Mouse (Mus musculus): ENCODE results near the gene Gm17416. TPM values are rescaled to one million over a fixed set of nuclear protein-coding genes. Genes with fewer than 3 reads are reported as not detected.

Gm17416 gene
- polyA plus RNA-seq, 1 experiment from 2014 or later, result not detected

- WGBS, result 23% methylated on average over 8 of the region's 8 CpGs
- Histone ChIP-seq H3K9ac (no peak overlapping the region), H3K36me3 (no peaks in the 10 kb centered on the region), H3K9me3 (no peaks in the 10 kb centered on the region), H3K4me2 (no peak overlapping the region), H3K27me3 (no peaks in the 10 kb centered on the region), H3K27ac (no peak overlapping the region), H3K4me3 (no peak overlapping the region), H3K4me1 (no peaks in the 10 kb centered on the region)
- ATAC-seq (ENCODE audit: borderline replicate concordance, extremely low read depth, low FRiP score, low TSS enrichment), result no peak
Observed at GRCm38 (mm10) chr2:152612193-152612592, 43.1 kb downstream of the Gm17416 start.

- Histone ChIP-seq H3K9me3 (no peaks in the 10 kb centered on the region), H3K27ac (no peak overlapping the region), H3K36me3 (no peaks in the 10 kb centered on the region), H3K9ac (no peak overlapping the region), H3K4me2 (no peak overlapping the region), H3K4me3 (no peak overlapping the region), H3K27me3 (no peaks in the 10 kb centered on the region), H3K4me1 (no peaks in the 10 kb centered on the region)
- 7% methylated on average over 7 of the region's 7 CpGs for WGBS
- peak; percentile 64; the same call in 1 of the 2 replicates for ATAC-seq (ENCODE audit: borderline replicate concordance, extremely low read depth, low FRiP score, low TSS enrichment)
Observed at GRCm38 (mm10) chr2:152615563-152615962, 46.4 kb downstream of the Gm17416 start.

GRCm38 (mm10) chr2:152616470-152616869 is 47.3 kb downstream of the Gm17416 start:
- ATAC-seq (ENCODE audit: borderline replicate concordance, extremely low read depth, low FRiP score, low TSS enrichment), result no peak
- no peaks in the 10 kb centered on the region for H3K36me3 ChIP-seq
- H3K27me3 ChIP-seq, result no peaks in the 10 kb centered on the region
- H3K27ac ChIP-seq, result no peak overlapping the region
- no peaks in the 10 kb centered on the region for H3K4me1 ChIP-seq
- H3K9ac ChIP-seq, result no peak overlapping the region
- H3K4me3 ChIP-seq, result no peak overlapping the region
- 69% methylated on average over 6 of the region's 6 CpGs for WGBS
- no peaks in the 10 kb centered on the region for H3K9me3 ChIP-seq
- H3K4me2 ChIP-seq, result no peak overlapping the region

GRCm38 (mm10) chr2:152617374-152617773 is 48.2 kb downstream of the Gm17416 start:
- Histone ChIP-seq H3K4me1 (no peaks in the 10 kb centered on the region), H3K36me3 (no peaks in the 10 kb centered on the region), H3K27ac (no peak overlapping the region), H3K27me3 (no peaks in the 10 kb centered on the region), H3K4me3 (no peak overlapping the region), H3K4me2 (no peak overlapping the region), H3K9ac (no peak overlapping the region), H3K9me3 (no peaks in the 10 kb centered on the region)
- 55% methylated on average over 5 of the region's 5 CpGs for WGBS
- ATAC-seq (ENCODE audit: borderline replicate concordance, extremely low read depth, low FRiP score, low TSS enrichment), result no peak

Other genes with a start within 250 kb of the Gm17416 start
- gene Rbck1, start 236.7 kb upstream of the Gm17416 start, polyA plus RNA-seq (2015; fragmentation: Nextera tagmentation; extraction: Ambion mirVana), result 89.7 and 94.4 TPM in 2 replicates
- 4.1 and 5.0 TPM in 2 replicates for gene Trib3, start 225.3 kb upstream of the Gm17416 start, polyA plus RNA-seq (2015; fragmentation: Nextera tagmentation; extraction: Ambion mirVana)
- 0.14 and 0.36 TPM in 2 replicates for gene Nrsn2, start 192.7 kb upstream of the Gm17416 start, polyA plus RNA-seq (2015; fragmentation: Nextera tagmentation; extraction: Ambion mirVana)
- 10.5 and 11.3 TPM in 2 replicates for gene Sox12, start 171.3 kb upstream of the Gm17416 start, polyA plus RNA-seq (2015; fragmentation: Nextera tagmentation; extraction: Ambion mirVana)
- 37.7 and 40.5 TPM in 2 replicates for gene Zcchc3, start 154.3 kb upstream of the Gm17416 start, polyA plus RNA-seq (2015; fragmentation: Nextera tagmentation; extraction: Ambion mirVana)
- gene 6820408C15Rik, start 153.8 kb upstream of the Gm17416 start, polyA plus RNA-seq (2015; fragmentation: Nextera tagmentation; extraction: Ambion mirVana), result 3.0 and 3.1 TPM in 2 replicates
- not detected in 2 replicates for gene Defb23, start 104.7 kb upstream of the Gm17416 start, polyA plus RNA-seq (2015; fragmentation: Nextera tagmentation; extraction: Ambion mirVana)
- gene Defb20, start 92.3 kb upstream of the Gm17416 start, polyA plus RNA-seq (2015; fragmentation: Nextera tagmentation; extraction: Ambion mirVana), result not detected in 2 replicates
- not detected in 2 replicates for gene Defb22, start 79.2 kb upstream of the Gm17416 start, polyA plus RNA-seq (2015; fragmentation: Nextera tagmentation; extraction: Ambion mirVana)
- not detected in 2 replicates for gene Defb26, start 57.6 kb upstream of the Gm17416 start, polyA plus RNA-seq (2015; fragmentation: Nextera tagmentation; extraction: Ambion mirVana)
- gene Defb28, start 51.1 kb upstream of the Gm17416 start, polyA plus RNA-seq (2015; fragmentation: Nextera tagmentation; extraction: Ambion mirVana), result not detected in 2 replicates
- gene Defb29, start 29.2 kb upstream of the Gm17416 start, polyA plus RNA-seq (2015; fragmentation: Nextera tagmentation; extraction: Ambion mirVana), result not detected in 2 replicates
- not detected in 2 replicates for gene Defb21, start 3.4 kb downstream of the Gm17416 start, polyA plus RNA-seq (2015; fragmentation: Nextera tagmentation; extraction: Ambion mirVana)
- gene Defb19, start 11.0 kb downstream of the Gm17416 start, polyA plus RNA-seq (2015; fragmentation: Nextera tagmentation; extraction: Ambion mirVana), result not detected in 2 replicates
- not detected in 2 replicates for gene Defb45, start 30.1 kb downstream of the Gm17416 start, polyA plus RNA-seq (2015; fragmentation: Nextera tagmentation; extraction: Ambion mirVana)
- not detected in 2 replicates for gene Defb36, start 35.0 kb downstream of the Gm17416 start, polyA plus RNA-seq (2015; fragmentation: Nextera tagmentation; extraction: Ambion mirVana)
- gene Defb25, start 53.7 kb downstream of the Gm17416 start, polyA plus RNA-seq (2015; fragmentation: Nextera tagmentation; extraction: Ambion mirVana), result 1.7 TPM in 1 of 2 replicates, not detected in the other
- gene Rem1, start 57.6 kb downstream of the Gm17416 start, polyA plus RNA-seq (2015; fragmentation: Nextera tagmentation; extraction: Ambion mirVana), result 8.0 and 8.5 TPM in 2 replicates
- 97.7 and 104 TPM in 2 replicates for gene H13, start 100.1 kb downstream of the Gm17416 start, polyA plus RNA-seq (2015; fragmentation: Nextera tagmentation; extraction: Ambion mirVana)
- gene Mcts2, start 117.7 kb downstream of the Gm17416 start, polyA plus RNA-seq (2015; fragmentation: Nextera tagmentation; extraction: Ambion mirVana), result 27.1 and 28.5 TPM in 2 replicates
- gene Id1, start 166.9 kb downstream of the Gm17416 start, polyA plus RNA-seq (2015; fragmentation: Nextera tagmentation; extraction: Ambion mirVana), result 134 and 143 TPM in 2 replicates
- gene Cox4i2, start 184.8 kb downstream of the Gm17416 start, polyA plus RNA-seq (2015; fragmentation: Nextera tagmentation; extraction: Ambion mirVana), result 74.8 and 81.0 TPM in 2 replicates

Data from lung, embryonic 15.5 days (tissue).